In the genomic region with DNA sequence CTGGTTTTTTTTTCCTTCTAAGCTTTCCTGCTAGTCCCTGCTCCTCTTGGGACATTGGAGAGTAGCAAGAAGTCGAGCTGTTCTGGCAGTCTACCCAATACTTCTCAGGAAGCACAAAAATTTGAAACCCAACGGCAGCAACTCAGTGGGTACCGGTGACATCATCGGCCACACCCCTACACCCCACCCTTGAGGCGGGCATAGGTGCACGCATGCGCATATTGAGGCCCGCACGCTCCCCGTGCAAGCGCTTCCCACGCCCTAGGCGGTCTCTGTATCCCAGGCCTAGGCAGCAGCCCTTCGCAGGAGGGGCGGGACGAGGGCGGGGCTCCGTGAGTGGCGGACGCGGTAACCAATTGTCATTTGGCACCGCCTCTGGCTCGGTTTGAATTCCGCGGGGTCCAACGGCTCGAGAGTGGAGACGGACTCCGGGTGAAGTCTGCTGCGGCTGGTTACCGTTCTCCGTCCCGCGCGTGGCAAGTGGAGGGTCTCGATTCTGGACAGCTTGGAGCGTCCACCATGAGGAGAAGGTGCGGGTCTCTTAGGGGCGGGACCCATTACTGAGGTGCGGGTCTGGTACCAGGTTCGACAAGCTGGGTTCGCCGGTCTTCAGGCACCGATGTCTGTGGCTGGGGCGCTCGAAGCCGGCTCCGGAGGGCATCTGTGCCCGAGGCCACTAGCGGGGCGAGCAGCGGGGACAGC, we compare ENCODE assay signal across 7 mouse cellular contexts. TPM values are rescaled to one million over a fixed set of nuclear protein-coding genes. Genes with fewer than 3 reads are reported as not detected.
DNase-seq lines count a peak whose midpoint lies in the region; ATAC-seq lines count a peak whose summit lies in the region.

A gene (plus strand): TSS at position 389 of the 702 bp plus-strand sequence.

- H3K27me3 ChIP-seq in embryonic facial prominence, embryonic 12.5 days: no peaks in the 10 kb centered on the region
- H3K27me3 ChIP-seq in limb, embryonic 11.5 days (ENCODE audit: control insufficient read depth, insufficient read depth, low read length): no peaks in the 10 kb centered on the region
- no peaks in the 10 kb centered on the region for H3K27me3 ChIP-seq in midbrain, embryonic 14.5 days (ENCODE audit: control insufficient read depth, insufficient read depth, low read length)

- DNase-seq in adrenal gland, postnatal 25 days: peak; percentile 98
- peak; percentile 100 for DNase-seq in heart, adult 11 months
- DNase-seq in kidney, adult 18-20 months: peak; percentile 100
- DNase-seq in limb, embryonic 11.5 days (ENCODE audit: low spot score): peak; percentile 100
- peak; percentile 98 for DNase-seq in midbrain, embryonic 14.5 days
- DNase-seq in spleen, adult 18-20 months: peak; percentile 96 to 98

- ATAC-seq in embryonic facial prominence, embryonic 12.5 days (ENCODE audit: insufficient number of reproducible peaks, insufficient read depth, low FRiP score, low TSS enrichment): peak; percentile 98
- peak; percentile 99 for ATAC-seq in limb, embryonic 11.5 days (ENCODE audit: insufficient number of reproducible peaks, low FRiP score, low TSS enrichment, low read depth)
- ATAC-seq in midbrain, embryonic 14.5 days (ENCODE audit: low FRiP score, low TSS enrichment): peak; percentile 98

- H3K9me3 ChIP-seq in embryonic facial prominence, embryonic 12.5 days: no peaks in the 10 kb centered on the region
- no peaks in the 10 kb centered on the region for H3K9me3 ChIP-seq in limb, embryonic 11.5 days (ENCODE audit: control insufficient read depth, low read length)
- no peaks in the 10 kb centered on the region for H3K9me3 ChIP-seq in midbrain, embryonic 14.5 days (ENCODE audit: control insufficient read depth, low read length)

- under 1% methylated on average over 52 of the region's 52 CpGs for WGBS in embryonic facial prominence, embryonic 12.5 days
- WGBS in limb, embryonic 11.5 days: under 1% methylated on average over 52 of the region's 52 CpGs
- WGBS in midbrain, embryonic 14.5 days: under 1% methylated on average over 52 of the region's 52 CpGs

- peak within 1 kb of the TSS; percentile 90 for H3K27ac ChIP-seq in embryonic facial prominence, embryonic 12.5 days
- H3K27ac ChIP-seq in limb, embryonic 11.5 days (replicated peaks; ENCODE audit: low read depth, low read length): peak within 1 kb of the TSS; percentile 77
- H3K27ac ChIP-seq in midbrain, embryonic 14.5 days (replicated peaks; ENCODE audit: low read depth, low read length): peak within 1 kb of the TSS; percentile 28; the same call in 1 of the 2 replicates

- H3K4me2 ChIP-seq in embryonic facial prominence, embryonic 12.5 days (replicated peaks): peak within 1 kb of the TSS; percentile 69
- peak within 1 kb of the TSS; percentile 58 for H3K4me2 ChIP-seq in limb, embryonic 11.5 days (ENCODE audit: low read depth, severe bottlenecking)
- H3K4me2 ChIP-seq in midbrain, embryonic 14.5 days (ENCODE audit: low read length): peak within 1 kb of the TSS; percentile 98

- H3K4me1 ChIP-seq in embryonic facial prominence, embryonic 12.5 days: peaks cover 9% of the 10 kb centered on the region
- no peaks in the 10 kb centered on the region for H3K4me1 ChIP-seq in limb, embryonic 11.5 days (ENCODE audit: control insufficient read depth, insufficient read depth, low read length)
- H3K4me1 ChIP-seq in midbrain, embryonic 14.5 days (ENCODE audit: control insufficient read depth, insufficient read depth, low read length): peaks cover 4% of the 10 kb centered on the region

- peak within 1 kb of the TSS; percentile 84 for H3K4me3 ChIP-seq in embryonic facial prominence, embryonic 12.5 days
- H3K4me3 ChIP-seq in limb, embryonic 11.5 days (ENCODE audit: low read depth, low read length): peak within 1 kb of the TSS; percentile 92
- peak within 1 kb of the TSS; percentile 72 for H3K4me3 ChIP-seq in midbrain, embryonic 14.5 days (replicated peaks; ENCODE audit: low read depth, low read length)

- H3K9ac ChIP-seq in embryonic facial prominence, embryonic 12.5 days: peak within 1 kb of the TSS; percentile 79
- peak within 1 kb of the TSS; percentile 87 for H3K9ac ChIP-seq in limb, embryonic 11.5 days (ENCODE audit: low read length)
- peak within 1 kb of the TSS; percentile 53 for H3K9ac ChIP-seq in midbrain, embryonic 14.5 days (replicated peaks; ENCODE audit: low read length)

- H3K36me3 ChIP-seq in embryonic facial prominence, embryonic 12.5 days: peaks cover 8% of the 10 kb centered on the region; the same call in 1 of the 2 replicates
- no peaks in the 10 kb centered on the region for H3K36me3 ChIP-seq in limb, embryonic 11.5 days (ENCODE audit: control insufficient read depth, insufficient read depth, low read length)
- peaks cover 25% of the 10 kb centered on the region for H3K36me3 ChIP-seq in midbrain, embryonic 14.5 days (ENCODE audit: control insufficient read depth, insufficient read depth, low read length)

RNA-seq across cellular contexts. Expression of the gene that starts here (rescaled TPM):
- 17.8 and 23.2 TPM in 2 replicates for total RNA-seq in adrenal gland, postnatal 25 days (2021)
- 133 and 136 TPM in 2 replicates for polyA plus RNA-seq in embryonic facial prominence, embryonic 12.5 days (2016; fragmentation: Nextera tagmentation; extraction: Ambion mirVana)
- polyA plus RNA-seq in limb, embryonic 11.5 days (2014; fragmentation: Nextera tagmentation; extraction: Ambion mirVana): 150 and 152 TPM in 2 replicates
- polyA plus RNA-seq in midbrain, embryonic 14.5 days (2014; fragmentation: Nextera tagmentation; extraction: Ambion mirVana): 25.4 and 47.7 TPM in 2 replicates

Comparison
In these comparisons a context has a peak if more than half of its experiments do, and no peak if none do; other contexts are left out.
1. Peak in every context shown above with its lines: DNase-seq, ATAC-seq, H3K4me3 ChIP-seq and H3K27ac ChIP-seq.
2. H3K27ac ChIP-seq: peak in every context shown above with its lines; median percentile 90 in embryonic facial prominence, embryonic 12.5 days; 77 in limb, embryonic 11.5 days; 28 in midbrain, embryonic 14.5 days.